Mouse (Mus musculus): Measurements from ENCODE around the gene Acy3. TPM values are rescaled to one million over a fixed set of nuclear protein-coding genes. Genes with fewer than 3 reads are reported as not detected.
"Not testable (repeated sequence)": the region's sequence is repeated elsewhere in the genome, so short reads cannot be mapped to it uniquely, and the experiment has no call there.

Gene Acy3
- total and polyA plus RNA-seq, 2 experiments from 2014 or later: 2.5 to 2.6 TPM

DNA sequence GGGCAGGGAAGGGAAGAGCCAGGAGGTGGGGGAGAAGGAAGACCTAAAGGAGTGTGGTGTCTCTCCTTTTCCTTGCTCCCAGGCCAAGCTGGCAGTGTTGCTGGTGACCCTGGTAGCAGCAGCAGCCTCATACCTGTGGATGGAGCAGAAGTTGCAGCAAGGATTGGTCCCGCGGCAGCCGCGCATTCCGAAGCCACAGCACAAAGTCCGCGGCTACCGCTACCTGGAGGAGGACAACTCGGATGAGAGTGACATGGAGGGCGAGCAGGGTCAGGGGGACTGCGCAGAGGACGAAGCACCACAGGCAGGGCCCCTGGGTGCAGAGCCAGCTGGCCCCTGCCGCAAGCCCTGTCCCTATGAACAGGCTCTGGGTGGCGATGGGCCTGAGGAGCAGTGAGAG, 37.8 kb upstream of the Acy3 start:
- Histone ChIP-seq H3K27me3 (ENCODE audit: insufficient read depth, low read length) (no peaks in the 10 kb centered on the region), H3K4me2 (ENCODE audit: low read depth, low read length, poor library complexity, severe bottlenecking) (no peak overlapping the region), H3K4me3 (ENCODE audit: low read depth, low read length) (no peak overlapping the region), H3K9me3 (ENCODE audit: low read length) (no peaks in the 10 kb centered on the region), H3K27ac (ENCODE audit: low read depth, low read length) (no peak overlapping the region), H3K4me1 (ENCODE audit: insufficient read depth, low read length) (no peaks in the 10 kb centered on the region), H3K9ac (replicated peaks; ENCODE audit: low read length, poor library complexity, severe bottlenecking) (no peak overlapping the region), H3K36me3 (ENCODE audit: insufficient read depth, low read length) (no peaks in the 10 kb centered on the region)
- 69% methylated on average over 14 of the region's 14 CpGs for WGBS
- no peak for DNase-seq (ENCODE audit: low spot score)
- no peak for TF ChIP-seq CTCF (IDR thresholded peaks at IDR 0.05)
- no peak for ATAC-seq (ENCODE audit: low FRiP score)

DNA sequence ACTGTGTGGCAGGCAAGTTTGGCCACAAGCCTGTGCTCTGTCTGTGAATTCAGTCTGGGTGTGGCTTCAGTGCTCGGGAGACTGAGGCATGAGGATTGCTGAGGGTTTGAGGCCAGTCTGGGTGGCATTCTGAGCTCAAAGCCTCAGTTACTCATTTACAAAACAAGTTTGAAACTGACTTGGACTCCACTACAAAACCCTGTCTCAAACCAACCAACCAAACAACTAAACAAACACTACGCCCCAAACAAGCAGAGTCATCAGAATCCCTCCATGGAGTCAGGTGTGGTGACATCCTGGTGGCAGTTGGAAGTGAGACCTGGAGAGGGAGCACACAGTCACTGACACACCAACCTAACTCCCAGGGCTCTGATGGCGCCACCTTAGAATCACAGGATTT, 36.0 kb upstream of the Acy3 start:
- H3K27me3 ChIP-seq (ENCODE audit: insufficient read depth, low read length): no peaks in the 10 kb centered on the region
- WGBS: 75% methylated on average over 3 of the region's 3 CpGs

DNA sequence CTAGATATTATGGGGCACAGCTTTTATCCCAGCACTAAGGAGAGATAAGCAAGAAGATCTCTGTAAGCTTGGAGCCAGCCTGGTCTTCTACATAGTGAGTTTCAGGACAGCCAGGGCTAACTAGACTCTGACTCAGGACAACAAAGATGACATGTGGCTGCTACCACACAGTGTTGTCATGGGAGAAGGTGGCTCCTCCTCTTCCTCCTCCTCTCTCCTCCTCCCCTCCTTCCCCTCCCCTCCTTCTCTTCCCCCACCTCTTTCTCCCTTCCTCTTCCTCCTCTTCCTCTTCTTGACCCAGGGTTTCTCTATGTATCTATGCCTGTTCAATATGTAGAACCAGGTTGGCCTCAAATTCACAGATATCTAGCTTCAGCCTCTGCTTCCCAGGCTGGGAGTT, 34.9 kb upstream of the Acy3 start:
- H3K4me3 ChIP-seq (ENCODE audit: low read depth, low read length): no peak overlapping the region
- no peak overlapping the region for H3K27ac ChIP-seq (ENCODE audit: low read depth, low read length)
- no peaks in the 10 kb centered on the region for H3K4me1 ChIP-seq (ENCODE audit: insufficient read depth, low read length)
- H3K27me3 ChIP-seq (ENCODE audit: insufficient read depth, low read length): no peaks in the 10 kb centered on the region
- no peak for TF ChIP-seq CTCF (IDR thresholded peaks at IDR 0.05)
- H3K9me3 ChIP-seq (ENCODE audit: low read length): no peaks in the 10 kb centered on the region
- DNase-seq (ENCODE audit: low spot score) (no peak), ATAC-seq (ENCODE audit: low FRiP score) (no peak)
- no peak overlapping the region for H3K9ac ChIP-seq (replicated peaks; ENCODE audit: low read length, poor library complexity, severe bottlenecking)
- no peak overlapping the region for H3K4me2 ChIP-seq (ENCODE audit: low read depth, low read length, poor library complexity, severe bottlenecking)
- no peaks in the 10 kb centered on the region for H3K36me3 ChIP-seq (ENCODE audit: insufficient read depth, low read length)

More for the DNA sequence above, 36.0 kb upstream of the Acy3 start:
- H3K4me2 ChIP-seq (ENCODE audit: low read depth, low read length, poor library complexity, severe bottlenecking): no peak overlapping the region
- DNase-seq (ENCODE audit: low spot score) (no peak), ATAC-seq (ENCODE audit: low FRiP score) (no peak)
- no peak overlapping the region for H3K4me3 ChIP-seq (ENCODE audit: low read depth, low read length)
- no peak overlapping the region for H3K27ac ChIP-seq (ENCODE audit: low read depth, low read length)
- H3K9me3 ChIP-seq (ENCODE audit: low read length): no peaks in the 10 kb centered on the region
- no peaks in the 10 kb centered on the region for H3K4me1 ChIP-seq (ENCODE audit: insufficient read depth, low read length)
- TF ChIP-seq CTCF (IDR thresholded peaks at IDR 0.05): no peak
- no peaks in the 10 kb centered on the region for H3K36me3 ChIP-seq (ENCODE audit: insufficient read depth, low read length)
- H3K9ac ChIP-seq (replicated peaks; ENCODE audit: low read length, poor library complexity, severe bottlenecking): no peak overlapping the region

DNA sequence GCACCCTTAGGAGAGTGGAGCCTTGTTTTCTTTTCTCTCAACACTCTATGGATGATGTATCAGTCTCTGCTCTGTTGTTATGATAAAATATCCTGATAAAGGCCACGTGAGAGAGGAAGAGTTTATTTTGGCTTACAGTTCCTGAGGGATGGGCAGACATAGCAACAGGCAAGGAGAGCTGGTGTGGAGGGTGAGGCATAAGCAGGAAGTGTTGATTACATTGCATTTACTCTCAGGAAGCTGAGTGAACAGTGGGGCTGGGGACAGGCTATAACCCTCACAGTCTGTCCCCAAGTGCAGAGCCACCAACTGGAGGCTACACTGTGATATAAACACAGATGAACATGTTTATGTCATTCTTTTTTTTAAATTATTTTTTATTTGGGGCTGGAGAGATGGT, 34.3 kb upstream of the Acy3 start:
- H3K27me3 ChIP-seq (ENCODE audit: insufficient read depth, low read length): no peaks in the 10 kb centered on the region
- no peaks in the 10 kb centered on the region for H3K36me3 ChIP-seq (ENCODE audit: insufficient read depth, low read length)
- no peaks in the 10 kb centered on the region for H3K4me1 ChIP-seq (ENCODE audit: insufficient read depth, low read length)
- ATAC-seq (ENCODE audit: low FRiP score) (no peak), DNase-seq (ENCODE audit: low spot score) (no peak)
- H3K4me2 ChIP-seq (ENCODE audit: low read depth, low read length, poor library complexity, severe bottlenecking): no peak overlapping the region
- TF ChIP-seq CTCF (IDR thresholded peaks at IDR 0.05): no peak
- no peak overlapping the region for H3K27ac ChIP-seq (ENCODE audit: low read depth, low read length)
- H3K9ac ChIP-seq (replicated peaks; ENCODE audit: low read length, poor library complexity, severe bottlenecking): no peak overlapping the region
- no peak overlapping the region for H3K4me3 ChIP-seq (ENCODE audit: low read depth, low read length)
- no peaks in the 10 kb centered on the region for H3K9me3 ChIP-seq (ENCODE audit: low read length)
- 58% methylated on average over 1 of the region's 1 CpGs for WGBS

DNA sequence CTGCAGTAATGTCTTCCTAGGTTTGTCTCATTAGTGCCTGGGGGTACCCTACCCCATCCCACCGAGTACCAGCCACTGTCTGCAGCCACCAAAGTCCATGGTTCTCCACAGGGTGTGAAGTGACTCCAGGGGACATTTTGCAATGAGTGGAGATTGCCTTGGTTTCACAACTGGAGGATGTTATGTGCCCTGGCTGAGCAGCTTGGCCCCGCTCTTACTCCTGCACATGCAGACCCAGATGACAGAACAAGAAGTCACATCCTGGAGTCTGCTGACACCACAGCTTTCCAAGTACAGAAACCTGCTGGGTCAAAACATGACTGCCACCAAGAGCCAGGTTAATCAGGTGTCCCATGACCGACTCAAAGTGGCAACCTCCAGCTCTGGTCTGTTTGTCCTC, 31.3 kb upstream of the Acy3 start:
- Histone ChIP-seq H3K4me3 (ENCODE audit: low read depth, low read length) (no peak overlapping the region), H3K4me2 (ENCODE audit: low read depth, low read length, poor library complexity, severe bottlenecking) (no peak overlapping the region), H3K9me3 (ENCODE audit: low read length) (no peaks in the 10 kb centered on the region), H3K27ac (ENCODE audit: low read depth, low read length) (no peak overlapping the region), H3K4me1 (ENCODE audit: insufficient read depth, low read length) (no peaks in the 10 kb centered on the region), H3K36me3 (ENCODE audit: insufficient read depth, low read length) (no peaks in the 10 kb centered on the region), H3K9ac (replicated peaks; ENCODE audit: low read length, poor library complexity, severe bottlenecking) (no peak overlapping the region), H3K27me3 (ENCODE audit: insufficient read depth, low read length) (no peaks in the 10 kb centered on the region)
- TF ChIP-seq CTCF (IDR thresholded peaks at IDR 0.05): no peak
- DNase-seq (ENCODE audit: low spot score) (no peak), ATAC-seq (ENCODE audit: low FRiP score) (no peak)
- WGBS: 79% methylated on average over 3 of the region's 3 CpGs

DNA sequence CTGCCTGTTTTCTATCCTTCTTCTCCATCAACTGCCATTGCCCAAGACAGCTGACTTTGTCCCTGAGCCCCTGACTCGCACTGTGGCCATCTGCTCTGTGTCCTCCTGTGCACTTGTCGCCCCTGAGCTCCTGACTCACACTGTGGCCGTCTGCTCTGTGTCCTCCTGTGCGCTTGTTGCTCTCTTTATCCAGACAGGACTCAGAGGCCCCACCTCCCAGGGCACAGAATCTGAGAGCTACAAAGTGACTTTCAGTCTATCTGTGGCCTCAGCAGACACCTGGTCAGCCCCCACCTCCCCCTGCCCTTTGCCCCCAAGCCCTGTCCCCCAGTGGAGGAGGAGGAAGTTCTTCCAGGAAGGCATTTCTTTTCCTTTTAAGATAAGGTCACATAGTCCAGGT, 30.6 kb upstream of the Acy3 start:
- H3K9ac ChIP-seq (replicated peaks; ENCODE audit: low read length, poor library complexity, severe bottlenecking): no peak overlapping the region
- no peaks in the 10 kb centered on the region for H3K4me1 ChIP-seq (ENCODE audit: insufficient read depth, low read length)
- H3K9me3 ChIP-seq (ENCODE audit: low read length): no peaks in the 10 kb centered on the region
- DNase-seq (ENCODE audit: low spot score): no peak
- TF ChIP-seq CTCF (IDR thresholded peaks at IDR 0.05): no peak
- no peaks in the 10 kb centered on the region for H3K36me3 ChIP-seq (ENCODE audit: insufficient read depth, low read length)
- H3K4me2 ChIP-seq (ENCODE audit: low read depth, low read length, poor library complexity, severe bottlenecking): no peak overlapping the region
- H3K27me3 ChIP-seq (ENCODE audit: insufficient read depth, low read length): no peaks in the 10 kb centered on the region
- no peak overlapping the region for H3K4me3 ChIP-seq (ENCODE audit: low read depth, low read length)
- ATAC-seq (ENCODE audit: low FRiP score): no peak
- no peak overlapping the region for H3K27ac ChIP-seq (ENCODE audit: low read depth, low read length)
- 58% methylated on average over 4 of the region's 4 CpGs for WGBS

DNA sequence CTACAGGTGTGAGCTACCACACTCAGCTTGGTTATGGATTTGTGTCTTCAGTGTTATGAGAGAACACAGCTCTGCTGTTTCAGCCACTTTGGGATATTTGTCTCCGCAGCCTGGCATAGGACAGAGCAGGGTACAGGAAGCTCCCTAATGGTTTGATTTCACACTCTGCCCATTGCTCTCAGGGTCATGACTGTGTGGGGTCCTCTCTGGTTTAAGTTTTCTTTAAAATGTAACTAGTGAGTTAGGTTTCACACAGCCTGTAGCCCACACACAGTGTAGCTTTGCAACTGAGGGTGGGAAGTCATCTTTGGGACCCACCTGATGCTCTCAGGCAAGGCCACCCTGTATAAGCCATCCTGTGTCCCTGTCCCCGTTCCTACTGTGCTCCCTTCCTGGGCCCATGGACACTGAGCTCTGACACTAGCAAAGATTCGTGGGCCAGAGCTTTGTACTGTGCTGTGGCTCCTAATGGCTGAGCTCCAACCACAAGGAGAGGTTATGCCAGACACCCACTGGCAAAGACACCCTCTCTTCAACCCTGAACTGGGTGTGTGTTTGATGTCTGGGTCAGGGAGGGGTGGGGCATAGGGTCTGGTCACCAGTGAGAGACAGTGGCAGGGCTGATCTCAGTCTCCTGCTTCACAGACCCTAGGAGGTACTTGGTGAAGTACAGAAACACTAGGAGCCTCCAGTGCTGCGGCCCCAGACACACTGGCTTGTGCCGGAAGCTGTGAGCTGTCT, 28.9 kb upstream of the Acy3 start:
- not testable (repeated sequence) for H3K27me3 ChIP-seq (ENCODE audit: insufficient read depth, low read length); H3K27ac ChIP-seq (ENCODE audit: low read depth, low read length); H3K9me3 ChIP-seq (ENCODE audit: low read length); H3K4me2 ChIP-seq (ENCODE audit: low read depth, low read length, poor library complexity, severe bottlenecking); ATAC-seq (ENCODE audit: low FRiP score); H3K4me3 ChIP-seq (ENCODE audit: low read depth, low read length); H3K4me1 ChIP-seq (ENCODE audit: insufficient read depth, low read length); H3K36me3 ChIP-seq (ENCODE audit: insufficient read depth, low read length); DNase-seq (ENCODE audit: low spot score); H3K9ac ChIP-seq (replicated peaks; ENCODE audit: low read length, poor library complexity, severe bottlenecking)
- 83% methylated on average over 5 of the region's 5 CpGs for WGBS

Measured in midbrain, postnatal 0 days (tissue).